Mouse (Mus musculus): ENCODE measurements around the gene Olfr747.
"Not testable (repeated sequence)": the region's sequence is repeated elsewhere in the genome, so short reads cannot be mapped to it uniquely, and the experiment has no call there.

The Olfr747 gene

DNA sequence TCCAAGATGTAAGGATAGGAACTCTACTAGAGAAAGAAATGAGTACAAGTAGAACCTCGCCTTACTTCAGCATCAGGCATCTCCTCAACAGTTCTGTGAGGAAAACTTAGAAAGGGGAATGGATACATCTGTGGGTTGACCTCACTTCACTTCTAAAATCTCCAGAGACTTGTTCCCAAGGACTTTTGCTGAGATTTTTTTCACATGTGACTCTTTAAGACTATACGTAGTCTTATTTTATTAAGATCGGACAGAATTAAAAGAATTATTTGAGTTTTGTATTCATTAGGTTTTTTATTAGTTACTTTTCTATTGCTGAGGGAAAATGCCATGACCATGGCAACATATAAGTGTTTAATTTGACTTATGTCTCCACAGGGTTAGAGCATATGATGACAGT lies at the start of gene Olfr747:
Gene Olfr747, minus strand, starts transcription at position 101 of the 400 bp plus-strand sequence.
- no peak for DNase-seq

DNA sequence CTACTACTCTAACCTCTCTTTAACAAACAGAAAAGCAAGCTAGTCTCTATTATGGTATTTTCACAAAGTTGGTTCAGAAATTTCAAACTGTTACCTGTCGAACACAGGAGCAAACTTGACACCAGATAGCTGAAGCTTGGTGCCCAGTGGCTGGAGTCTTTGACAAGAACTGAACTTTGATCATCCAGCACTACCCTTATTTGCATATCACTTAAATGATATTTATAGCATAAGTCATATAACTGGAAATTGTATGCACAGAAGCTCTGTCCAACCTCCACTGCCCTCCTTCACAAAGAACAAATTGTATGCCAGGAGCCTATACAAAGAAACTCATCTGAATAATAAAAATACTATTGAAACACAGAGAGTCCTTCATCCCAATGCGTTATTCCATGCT lies 48.6 kb upstream of the Olfr747 start:
- no peak for DNase-seq

DNA sequence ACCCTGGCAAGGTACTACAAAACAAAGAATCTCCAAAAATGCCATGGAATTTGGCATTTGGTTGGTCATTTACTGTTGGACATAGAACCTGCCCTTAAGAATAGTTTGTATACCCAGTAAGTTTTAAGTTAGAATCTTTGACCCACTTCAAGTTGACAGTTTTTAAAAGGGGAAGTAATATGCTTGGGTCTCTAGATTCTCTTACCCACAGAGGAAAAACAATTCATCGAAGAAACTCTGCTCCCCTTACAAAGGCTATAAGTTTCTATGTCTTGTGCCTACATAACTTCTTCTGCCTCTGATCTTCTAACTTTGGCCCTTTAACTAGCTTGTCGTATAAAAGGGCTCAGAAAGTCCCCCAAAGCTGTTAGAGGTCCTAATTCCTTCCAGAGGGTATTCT lies 47.3 kb upstream of the Olfr747 start:
- no peak for DNase-seq

DNA sequence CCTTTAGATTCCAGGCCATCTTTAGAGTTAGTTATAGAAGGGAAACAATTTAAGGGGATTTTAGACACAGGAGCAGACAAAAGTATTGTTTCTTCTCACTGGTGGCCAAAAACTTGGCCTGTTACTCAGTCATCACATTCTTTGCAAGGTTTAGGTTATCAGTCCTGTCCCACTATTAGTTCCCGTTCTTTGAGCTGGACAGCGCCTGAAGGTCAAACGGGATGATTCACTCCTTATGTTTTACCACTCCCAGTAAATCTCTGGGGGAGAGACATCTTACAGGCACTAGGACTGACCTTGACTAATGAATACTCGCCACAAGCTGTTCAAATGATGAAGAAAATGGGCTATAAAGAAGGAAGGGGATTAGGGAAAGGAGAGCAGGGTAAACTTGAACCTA lies 29.4 kb upstream of the Olfr747 start:
- DNase-seq = not testable (repeated sequence)

DNA sequence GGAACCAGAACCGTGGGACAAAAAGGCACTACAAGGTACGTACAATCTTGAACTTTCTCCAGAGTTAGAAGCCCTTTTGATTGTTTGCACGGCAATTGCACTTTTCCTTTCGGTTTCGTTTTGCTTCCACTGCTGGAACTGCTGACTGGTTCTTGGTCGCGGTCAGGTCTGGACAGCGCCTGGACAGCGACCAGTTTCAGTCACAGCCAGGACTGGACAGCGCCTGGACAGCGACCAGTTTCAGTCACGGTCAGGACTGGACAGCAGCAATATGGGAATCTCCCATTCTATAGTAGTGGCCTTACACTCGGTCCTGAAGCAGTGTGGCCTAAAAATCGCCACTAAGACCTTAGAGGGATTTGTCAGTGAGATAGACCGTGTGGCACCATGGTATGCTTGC lies 26.9 kb upstream of the Olfr747 start:
- not testable (repeated sequence) for DNase-seq

DNA sequence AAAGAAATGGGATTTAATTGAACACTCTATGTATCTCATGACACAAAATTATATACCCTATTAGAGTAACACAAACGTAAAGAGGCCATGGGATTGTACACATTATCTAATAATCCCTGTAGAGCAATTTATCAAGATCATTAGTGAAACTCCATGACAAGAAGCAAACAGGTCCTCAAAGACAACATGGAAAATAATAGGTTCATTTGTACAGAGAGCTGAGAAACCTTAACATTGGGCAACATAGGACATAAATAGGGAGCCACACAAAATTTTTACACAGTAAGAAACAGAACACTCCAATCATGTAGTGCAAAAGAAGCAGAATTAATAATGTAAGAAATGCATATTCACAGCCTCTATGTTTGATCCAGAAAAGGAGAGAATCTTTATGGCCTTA lies 14.1 kb upstream of the Olfr747 start, which contains the start of gene Olfr748:
Gene Olfr748, plus strand, starts transcription at position 301 of the 400 bp plus-strand sequence.
- DNase-seq = no peak

DNA sequence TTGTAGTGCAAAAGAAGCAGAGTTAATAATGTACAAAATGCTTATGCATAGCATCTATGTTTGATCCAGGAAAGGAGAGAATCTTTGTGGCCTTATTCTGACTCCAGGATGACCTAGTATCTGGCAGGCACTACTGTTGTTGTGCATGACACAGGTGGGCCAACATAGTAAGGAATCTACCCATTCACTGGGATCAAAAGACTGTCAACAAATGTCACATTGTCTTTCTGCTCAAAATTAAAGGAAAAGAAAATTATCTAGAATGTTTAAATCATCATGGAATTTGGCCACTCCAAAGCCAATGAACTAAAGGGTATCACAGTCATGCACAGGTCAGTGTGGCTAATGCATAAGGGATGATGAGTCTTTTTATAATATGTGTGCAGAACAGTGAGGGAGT lies 46.2 kb downstream of the Olfr747 start, which contains the start of gene Olfr746:
Gene Olfr746, plus strand, starts transcription at position 301 of the 400 bp plus-strand sequence.
- DNase-seq = no peak

DNA sequence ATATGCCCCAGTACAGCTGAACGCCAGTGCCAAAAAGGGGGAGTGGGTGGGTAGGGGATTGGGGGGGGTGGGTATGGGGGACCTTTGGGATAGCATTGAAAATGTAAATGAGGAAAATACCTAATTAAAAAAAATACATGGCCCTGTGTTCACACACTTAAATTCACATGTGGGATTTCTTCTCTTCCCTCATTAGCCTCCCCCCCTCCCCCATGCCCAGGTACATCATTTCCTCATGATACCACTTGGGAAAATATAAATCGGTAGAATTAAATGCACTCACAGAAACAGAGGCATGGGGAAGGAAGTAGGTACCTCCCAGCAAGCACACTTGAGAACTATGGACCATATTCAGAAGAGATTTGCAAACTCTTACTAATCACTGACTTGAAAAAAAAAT lies 53.9 kb downstream of the Olfr747 start, which contains the start of gene Olfr745:
Gene Olfr745, plus strand, starts transcription at position 301 of the 400 bp plus-strand sequence.
- no peak for DNase-seq

Measured in kidney, adult 18-20 months (tissue).